Mouse (Mus musculus) v-Abl transformed pro-B cells (cell line): ENCODE results near the gene Adcyap1.

Experiments
- in situ Hi-C, 2 experiments: fragments of 400-800 bp; cut with MboI; formaldehyde crosslinking; loops; one replicate each; pipeline ENCODE4 v1.15.1; 2025; ENCODE audit not compliant: unreplicated experiment in 2 of 2

Gene Adcyap1

GRCm38 (mm10) chr17:93198717-93199116 lies at the start of gene Adcyap1:
Gene Adcyap1, plus strand, starts transcription at chr17:93199017.
- in situ Hi-C loops = no loop called here

GRCm38 (mm10) chr17:93158280-93158851 lies 40.5 kb upstream of the Adcyap1 start:
- in situ Hi-C loops = loop anchor here in 1 of 2 experiments (5.0 kb wide), 1 partner anchor 1574 kb away; no protein-coding TSS in a partner anchor

- in situ Hi-C loops = loop anchor here in 1 of 2 experiments (10.0 kb wide), 1 partner anchor 1565 kb away; no protein-coding TSS in a partner anchor
Measured at GRCm38 (mm10) chr17:93169572-93169971, 29.2 kb upstream of the Adcyap1 start.

GRCm38 (mm10) chr17:93196846-93197245 lies 2.0 kb upstream of the Adcyap1 start:
- in situ Hi-C loops = no loop called here

- in situ Hi-C loops = no loop called here
Measured at GRCm38 (mm10) chr17:93198213-93198612, 604 bp upstream of the Adcyap1 start.

- in situ Hi-C loops = no loop called here
Measured at GRCm38 (mm10) chr17:93199218-93199617, 401 bp downstream of the Adcyap1 start.

GRCm38 (mm10) chr17:93199747-93200146 lies 930 bp downstream of the Adcyap1 start:
- in situ Hi-C loops = no loop called here

GRCm38 (mm10) chr17:93200386-93201264 lies 1.8 kb downstream of the Adcyap1 start:
- in situ Hi-C loops = no loop called here

- in situ Hi-C loops = no loop called here
Measured at GRCm38 (mm10) chr17:93201265-93201925, 2.6 kb downstream of the Adcyap1 start.

- in situ Hi-C loops = no loop called here
Measured at GRCm38 (mm10) chr17:93202165-93203075, 3.6 kb downstream of the Adcyap1 start.

- in situ Hi-C loops = no loop called here
Measured at GRCm38 (mm10) chr17:93203076-93204031, 4.5 kb downstream of the Adcyap1 start.

- in situ Hi-C loops = no loop called here
Measured at GRCm38 (mm10) chr17:93217785-93218184, 19.0 kb downstream of the Adcyap1 start.

GRCm38 (mm10) chr17:93218640-93219039 lies 19.8 kb downstream of the Adcyap1 start:
- in situ Hi-C loops = no loop called here

GRCm38 (mm10) chr17:93237355-93237754 lies 38.5 kb downstream of the Adcyap1 start:
- in situ Hi-C loops = no loop called here
